8 mouse cellular contexts compared by ENCODE assay signal in the genomic region with DNA sequence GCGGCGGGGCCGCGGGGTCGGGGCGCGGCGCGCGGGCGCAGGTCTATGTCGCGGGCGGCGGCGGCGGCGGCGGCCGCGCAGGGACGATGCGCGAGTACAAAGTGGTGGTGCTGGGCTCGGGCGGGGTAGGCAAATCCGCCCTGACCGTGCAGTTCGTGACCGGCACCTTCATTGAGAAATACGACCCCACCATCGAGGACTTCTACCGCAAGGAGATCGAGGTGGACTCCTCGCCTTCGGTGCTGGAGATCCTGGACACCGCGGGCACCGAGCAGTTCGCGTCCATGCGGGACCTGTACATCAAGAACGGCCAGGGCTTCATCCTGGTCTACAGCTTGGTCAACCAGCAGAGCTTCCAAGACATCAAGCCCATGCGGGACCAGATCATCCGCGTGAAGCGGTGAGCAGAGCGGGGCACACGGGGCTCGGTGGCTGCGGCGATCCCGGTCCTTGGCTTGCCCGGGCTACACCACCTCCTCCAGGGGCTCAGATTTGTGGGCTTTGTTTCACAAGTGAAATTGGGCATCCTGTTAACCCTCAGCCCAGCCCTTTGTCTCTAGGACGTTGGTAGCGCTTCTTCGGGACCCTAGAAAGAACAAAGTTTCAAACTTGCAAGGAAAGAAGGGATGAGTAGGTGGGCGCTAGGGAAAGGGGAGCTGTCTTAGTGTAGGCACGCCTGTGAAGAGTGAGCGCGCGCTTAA. TPM values are rescaled to one million over a fixed set of nuclear protein-coding genes. Genes with fewer than 3 reads are reported as not detected.
DNase-seq lines count a peak whose midpoint lies in the region; ATAC-seq and TF ChIP-seq lines count a peak whose summit lies in the region.

No protein-coding gene starts in this region.

- no peaks in the 10 kb centered on the region for H3K27me3 ChIP-seq in embryonic facial prominence, embryonic 13.5 days
- no peaks in the 10 kb centered on the region for H3K27me3 ChIP-seq in hindbrain, embryonic 13.5 days
- H3K27me3 ChIP-seq in liver, embryonic 11.5 days (replicated peaks; ENCODE audit: control insufficient read depth, insufficient read depth, low read length) = no peaks in the 10 kb centered on the region

- WGBS in lung, adult 2 months = under 1% methylated on average over 62 of the region's 62 CpGs
- WGBS in embryonic facial prominence, embryonic 13.5 days = under 1% methylated on average over 62 of the region's 62 CpGs
- WGBS in hindbrain, embryonic 13.5 days = under 1% methylated on average over 62 of the region's 62 CpGs
- under 1% methylated on average over 46 of the region's 62 CpGs for WGBS in liver, embryonic 11.5 days
- 1% methylated on average over 62 of the region's 62 CpGs for WGBS in olfactory bulb, adult 2 months

- H3K27ac ChIP-seq in embryonic facial prominence, embryonic 13.5 days = peak overlapping the region; percentile 95
- peak overlapping the region; percentile 99 for H3K27ac ChIP-seq in hindbrain, embryonic 13.5 days
- peak overlapping the region; percentile 68 for H3K27ac ChIP-seq in liver, embryonic 11.5 days (ENCODE audit: low read depth, low read length)
- peak overlapping the region; percentile 86 for H3K27ac ChIP-seq in olfactory bulb, adult 2 months (ENCODE audit: insufficient read depth, low read depth, low read length)

- TF ChIP-seq POLR2A in lung, adult 2 months (IDR thresholded peaks at IDR 0.05; ENCODE audit: borderline replicate concordance, extremely low read depth, low read depth, low read length) = no peak
- no peak for TF ChIP-seq POLR2A in olfactory bulb, adult 2 months (IDR thresholded peaks at IDR 0.05; ENCODE audit: insufficient read depth, low read depth, low read length)

- ATAC-seq in embryonic facial prominence, embryonic 13.5 days (ENCODE audit: insufficient number of reproducible peaks, insufficient read depth, low FRiP score, low TSS enrichment, low read depth) = no peak; the same call in 1 of the 2 replicates
- ATAC-seq in hindbrain, embryonic 13.5 days (ENCODE audit: low FRiP score) = no peak; the same call in 1 of the 2 replicates
- ATAC-seq in liver, embryonic 11.5 days (replicated peaks; ENCODE audit: low FRiP score) = peak; percentile 31
- ATAC-seq in monocyte, adult 5-6 weeks (replicated peaks; ENCODE audit: insufficient number of reproducible peaks, low FRiP score, low TSS enrichment, poor library complexity, severe bottlenecking) = no peak

- peak overlapping the region; percentile 89 for H3K9ac ChIP-seq in embryonic facial prominence, embryonic 13.5 days
- peak overlapping the region; percentile 89 for H3K9ac ChIP-seq in hindbrain, embryonic 13.5 days
- peak overlapping the region; percentile 82 for H3K9ac ChIP-seq in liver, embryonic 11.5 days (ENCODE audit: low read depth, low read length)

- no peaks in the 10 kb centered on the region for H3K9me3 ChIP-seq in embryonic facial prominence, embryonic 13.5 days
- H3K9me3 ChIP-seq in hindbrain, embryonic 13.5 days = no peaks in the 10 kb centered on the region
- H3K9me3 ChIP-seq in liver, embryonic 11.5 days (ENCODE audit: control insufficient read depth, low read length) = no peaks in the 10 kb centered on the region

- peaks cover 5% of the 10 kb centered on the region for H3K4me1 ChIP-seq in lung, adult 2 months (ENCODE audit: control insufficient read depth, insufficient read depth, low read length)
- peaks cover 9% of the 10 kb centered on the region for H3K4me1 ChIP-seq in embryonic facial prominence, embryonic 13.5 days
- peaks cover 31% of the 10 kb centered on the region for H3K4me1 ChIP-seq in hindbrain, embryonic 13.5 days (replicated peaks)
- no peaks in the 10 kb centered on the region; the same call in 1 of the 2 replicates for H3K4me1 ChIP-seq in liver, embryonic 11.5 days (replicated peaks; ENCODE audit: control insufficient read depth, insufficient read depth, low read length)
- peaks cover 8% of the 10 kb centered on the region for H3K4me1 ChIP-seq in olfactory bulb, adult 2 months (ENCODE audit: control insufficient read depth, insufficient read depth, low read length)

- peak overlapping the region; percentile 87 for H3K4me3 ChIP-seq in lung, adult 2 months (replicated peaks; ENCODE audit: extremely low read depth, low read depth, low read length)
- H3K4me3 ChIP-seq in embryonic facial prominence, embryonic 13.5 days = peak overlapping the region; percentile 83
- H3K4me3 ChIP-seq in hindbrain, embryonic 13.5 days = peak overlapping the region; percentile 84
- peak overlapping the region; percentile 65 for H3K4me3 ChIP-seq in liver, embryonic 11.5 days (ENCODE audit: low read depth, low read length)
- peak overlapping the region; percentile 98 for H3K4me3 ChIP-seq in olfactory bulb, adult 2 months (ENCODE audit: insufficient read depth, low read depth, low read length)

- no peak for TF ChIP-seq CTCF in lung, adult 2 months (IDR thresholded peaks at IDR 0.05; ENCODE audit: insufficient read depth, low read length)
- TF ChIP-seq CTCF in olfactory bulb, adult 2 months (IDR thresholded peaks at IDR 0.05; ENCODE audit: insufficient read depth, low read depth, low read length) = no peak

- peak; percentile 64 for DNase-seq in lung, adult 2 months
- no peak for DNase-seq in lung, postnatal 10 days
- peak; percentile 38 for DNase-seq in MN1 (ENCODE audit: low spot score)
- peak; percentile 58 for DNase-seq in liver, embryonic 11.5 days (ENCODE audit: low spot score)

- peaks cover 7% of the 10 kb centered on the region; the same call in 1 of the 2 replicates for H3K36me3 ChIP-seq in embryonic facial prominence, embryonic 13.5 days
- H3K36me3 ChIP-seq in hindbrain, embryonic 13.5 days = 0 out of 2 replicates have a peak, but pooled peaks cover 3% of the 10 kb centered on the region
- H3K36me3 ChIP-seq in liver, embryonic 11.5 days (ENCODE audit: control insufficient read depth, insufficient read depth, low read length) = no peaks in the 10 kb centered on the region

- peak overlapping the region; percentile 67 for H3K4me2 ChIP-seq in embryonic facial prominence, embryonic 13.5 days
- peak overlapping the region; percentile 70 for H3K4me2 ChIP-seq in hindbrain, embryonic 13.5 days
- H3K4me2 ChIP-seq in liver, embryonic 11.5 days = peak overlapping the region; percentile 97

RNA-seq across cellular contexts. Expression of gene Rap2a, which starts 0.5 kb away (rescaled TPM):
- polyA plus RNA-seq in lung, adult 2 months (2012; rRNA removed) = 39.5 and 57.3 TPM in 2 replicates
- polyA plus RNA-seq in embryonic facial prominence, embryonic 13.5 days (2015; fragmentation: Nextera tagmentation; extraction: Ambion mirVana) = 7.8 and 13.3 TPM in 2 replicates
- 13.6 and 15.7 TPM in 2 replicates for polyA plus RNA-seq in hindbrain, embryonic 13.5 days (2015; fragmentation: Nextera tagmentation; extraction: Ambion mirVana)
- 6.8 and 7.8 TPM in 2 replicates for polyA plus RNA-seq in liver, embryonic 11.5 days (2014; fragmentation: Nextera tagmentation; extraction: Ambion mirVana)
- polyA plus RNA-seq in olfactory bulb, adult 2 months (2012; ENCODE audit: insufficient read depth, insufficient read length, low replicate concordance, missing spikeins) = not detected in 2 replicates
- 28.7 to 43.3 TPM (median 38.8 TPM) in 3 replicates for total RNA-seq in monocyte, adult 5-6 weeks (2017)
